Mouse (Mus musculus): ENCODE data around the gene Prim2. TPM values are rescaled to one million over a fixed set of nuclear protein-coding genes. Genes with fewer than 3 reads are reported as not detected.

Prim2 gene
- polyA plus RNA-seq (2014; fragmentation: Illumina TruSeq; extraction: RNeasy Lipid Tissue Mini Kit (QIAGEN cat#74804); ENCODE audit: insufficient read depth, low read depth, low replicate concordance): 4.5 TPM

GRCm38 (mm10) chr1:33669708-33670141 lies at the start of gene Prim2:
Prim2 (minus strand) TSS chr1:33669795.

Other genes with a start within 250 kb of the Prim2 start
- gene Rab23, start 50.1 kb upstream of the Prim2 start, polyA plus RNA-seq (2014; fragmentation: Illumina TruSeq; extraction: RNeasy Lipid Tissue Mini Kit (QIAGEN cat#74804); ENCODE audit: insufficient read depth, low read depth, low replicate concordance): 6.0 TPM
- 7.6 TPM for gene Bag2, start 88.0 kb upstream of the Prim2 start, polyA plus RNA-seq (2014; fragmentation: Illumina TruSeq; extraction: RNeasy Lipid Tissue Mini Kit (QIAGEN cat#74804); ENCODE audit: insufficient read depth, low read depth, low replicate concordance)
- 7.5 TPM for gene Zfp451, start 144.8 kb upstream of the Prim2 start, polyA plus RNA-seq (2014; fragmentation: Illumina TruSeq; extraction: RNeasy Lipid Tissue Mini Kit (QIAGEN cat#74804); ENCODE audit: insufficient read depth, low read depth, low replicate concordance)
- 0.77 TPM for gene Bend6, start 238.0 kb upstream of the Prim2 start, polyA plus RNA-seq (2014; fragmentation: Illumina TruSeq; extraction: RNeasy Lipid Tissue Mini Kit (QIAGEN cat#74804); ENCODE audit: insufficient read depth, low read depth, low replicate concordance)
- gene Dst, start 238.4 kb upstream of the Prim2 start, polyA plus RNA-seq (2014; fragmentation: Illumina TruSeq; extraction: RNeasy Lipid Tissue Mini Kit (QIAGEN cat#74804); ENCODE audit: insufficient read depth, low read depth, low replicate concordance): 16.7 TPM

Data from lung, adult 10 weeks (tissue).